Mouse (Mus musculus) urinary bladder, postnatal 14 days (tissue): ENCODE data around the gene Tnf.

Experiments
- DNase-seq: peaks from one replicate; pipeline ENCODE4 v3.0.0; 2021; ENCODE audit warnings: low spot score

The Tnf gene

GRCm38 (mm10) chr17:35172445-35173234 lies 29.2 kb downstream of the Tnf start:
- no peak for DNase-seq

GRCm38 (mm10) chr17:35168541-35169207 lies 33.1 kb downstream of the Tnf start:
- DNase-seq, result no peak

DNA sequence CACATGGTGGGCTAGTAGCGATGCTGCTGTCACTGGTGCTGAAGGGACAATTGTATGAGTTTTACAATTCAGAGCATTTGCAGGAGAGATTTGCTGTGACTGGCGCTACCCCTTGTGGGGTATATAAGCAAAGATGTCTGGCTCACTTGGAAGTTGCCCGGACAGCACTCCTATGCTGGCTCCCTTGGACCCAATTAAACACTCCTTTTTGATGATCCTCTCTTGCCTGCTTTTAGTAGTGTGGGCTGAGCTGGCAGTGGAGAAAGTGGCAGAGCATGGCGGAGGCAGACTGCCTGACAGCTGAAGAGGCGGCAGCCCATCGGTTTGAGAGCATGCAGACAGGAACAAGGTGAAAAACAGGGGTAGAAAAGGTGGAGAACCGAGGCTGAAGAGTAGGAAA lies 34.0 kb downstream of the Tnf start:
- DNase-seq, result no peak

- peak; percentile 78 for DNase-seq
Measured at GRCm38 (mm10) chr17:35166352-35167035, 35.3 kb downstream of the Tnf start.

- DNase-seq, result no peak
Measured at GRCm38 (mm10) chr17:35165451-35166155, 36.2 kb downstream of the Tnf start.

GRCm38 (mm10) chr17:35164568-35165450 lies 37.0 kb downstream of the Tnf start, which contains the start of gene Prrc2a:
Gene Prrc2a, minus strand, starts transcription at chr17:35164897.
- peak; percentile 98 for DNase-seq

DNA sequence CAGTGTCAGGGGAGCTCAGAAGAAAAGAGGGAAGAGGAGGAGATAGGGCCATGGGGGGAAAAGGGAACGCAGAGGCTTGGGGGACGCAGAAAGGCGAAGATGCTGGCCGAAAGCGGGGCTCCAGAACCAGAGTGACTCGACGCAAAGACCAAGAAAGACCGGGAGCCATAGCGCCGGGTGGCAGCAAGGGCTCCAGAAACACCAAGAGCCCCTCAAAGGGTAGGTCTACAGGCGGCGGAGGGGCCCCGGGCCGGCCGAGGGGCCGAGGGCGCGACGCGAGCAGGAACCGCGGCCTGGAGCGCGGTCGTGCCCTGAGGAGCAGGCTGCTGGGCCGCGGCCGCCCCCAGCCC lies 37.6 kb downstream of the Tnf start:
- no peak for DNase-seq

DNA sequence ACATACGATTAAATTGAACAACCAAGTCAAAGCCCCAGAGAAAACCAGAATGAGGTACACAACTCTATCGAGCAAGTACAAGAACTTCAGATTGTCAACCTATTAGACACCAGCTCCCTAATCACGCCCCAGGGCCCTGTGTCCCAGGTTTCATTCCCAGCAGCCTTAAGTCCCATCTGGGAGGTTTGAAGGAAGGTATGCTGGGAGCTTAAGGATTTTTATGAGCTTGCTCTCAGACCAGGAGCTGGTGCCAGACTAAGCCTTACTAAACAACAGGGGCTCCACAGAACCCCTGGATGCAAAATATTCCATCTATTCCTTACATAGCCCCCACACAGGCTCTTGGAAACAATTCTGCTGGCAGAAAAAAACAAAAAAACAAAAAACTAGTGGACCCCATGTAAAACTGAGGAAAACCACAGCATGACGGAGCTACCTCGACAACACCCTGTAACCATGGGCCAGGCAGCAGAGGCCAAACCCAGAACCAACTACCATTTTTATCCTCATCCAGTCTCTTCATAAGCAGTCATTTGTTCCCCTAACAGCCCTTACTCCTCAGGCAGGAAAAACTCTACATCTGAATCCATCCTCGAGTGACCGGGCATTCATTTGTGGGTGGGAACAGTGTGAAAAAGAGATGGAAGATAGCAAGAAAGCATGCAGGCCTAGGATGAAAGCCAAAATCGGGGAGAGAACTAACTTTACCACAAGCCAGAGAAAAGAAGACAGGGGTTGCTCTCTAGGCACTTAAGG lies 38.3 kb downstream of the Tnf start:
- no peak for DNase-seq

DNA sequence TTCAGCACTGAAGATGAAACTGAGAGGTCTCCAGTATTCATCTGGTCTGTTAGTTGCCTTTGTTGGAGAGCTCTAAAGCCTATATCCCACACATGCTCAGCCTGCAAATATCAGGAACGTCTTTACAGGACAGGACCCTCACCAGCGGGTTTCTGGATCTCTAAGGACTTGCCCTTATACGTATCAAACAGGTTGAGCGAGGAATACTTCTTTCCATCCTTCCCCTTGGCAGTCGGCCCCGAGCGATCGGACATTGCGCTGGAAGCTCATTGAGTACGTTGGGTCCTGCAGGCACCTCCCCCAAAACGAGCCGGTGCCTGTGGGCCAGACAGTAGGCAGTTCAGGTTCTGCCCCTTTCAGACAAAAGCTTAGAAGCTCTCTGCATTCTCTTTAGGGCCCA lies 39.1 kb downstream of the Tnf start:
- peak; percentile 69 for DNase-seq

- no peak for DNase-seq
Measured at GRCm38 (mm10) chr17:35162121-35162520, 39.7 kb downstream of the Tnf start.

- no peak for DNase-seq
Measured at GRCm38 (mm10) chr17:35161421-35161820, 40.4 kb downstream of the Tnf start.

DNA sequence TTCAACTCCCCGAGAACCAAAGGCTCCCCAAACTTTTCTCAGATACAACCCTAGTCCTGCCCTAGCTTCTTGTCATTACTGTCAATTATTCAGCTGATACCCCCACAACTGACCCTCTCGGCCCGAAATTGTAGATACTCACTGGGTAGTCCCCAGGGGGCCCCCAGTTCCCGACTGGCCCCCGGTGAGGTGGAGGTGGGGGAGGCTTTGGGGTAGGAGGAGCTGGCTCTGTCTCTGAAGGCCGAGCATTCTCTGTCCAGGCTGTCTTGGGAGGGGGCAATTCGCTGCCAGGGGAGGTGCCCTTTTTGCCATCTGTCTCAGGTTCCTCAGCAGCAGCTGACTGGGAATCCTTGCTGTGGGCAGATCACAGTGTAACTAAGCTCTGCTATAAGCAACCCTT lies 42.2 kb downstream of the Tnf start:
- no peak for DNase-seq

DNA sequence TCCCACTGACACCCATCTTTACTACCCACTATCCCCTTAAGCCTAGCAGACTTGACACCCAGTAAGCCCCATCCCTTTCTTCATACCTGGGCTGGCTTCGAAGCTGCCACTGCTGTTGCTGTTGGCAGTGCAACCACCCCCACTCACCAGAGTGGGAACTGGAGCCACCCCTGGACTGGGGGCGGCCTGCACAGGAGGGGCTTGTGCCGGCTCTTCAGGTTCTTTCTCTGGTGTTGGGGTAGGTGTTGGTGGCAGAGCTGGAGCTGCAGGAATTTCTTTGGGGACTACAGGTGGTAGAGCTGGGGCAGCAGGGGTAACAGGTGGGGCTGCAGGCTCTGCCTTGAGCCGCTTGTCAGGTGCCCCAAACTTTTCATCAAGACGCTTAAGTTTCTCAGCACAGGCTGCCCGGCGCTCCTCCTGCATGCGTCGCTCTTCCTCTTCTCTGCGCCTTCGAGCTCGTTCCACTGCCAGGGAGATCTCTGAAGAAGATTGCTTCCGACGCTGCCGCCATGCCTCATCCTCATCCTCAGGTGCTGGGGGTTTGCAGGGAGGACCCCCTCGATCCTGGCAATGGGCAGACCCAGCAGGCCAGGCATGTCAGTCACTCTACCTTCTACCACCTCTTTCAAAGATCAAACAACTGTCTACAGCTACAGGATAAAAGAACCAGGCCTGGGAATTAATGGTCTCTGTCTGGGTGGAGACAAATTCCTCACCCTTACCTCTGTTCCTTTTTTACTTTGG lies 42.8 kb downstream of the Tnf start:
- no peak for DNase-seq

- DNase-seq, result no peak
Measured at GRCm38 (mm10) chr17:35157661-35158175, 44.1 kb downstream of the Tnf start.

DNA sequence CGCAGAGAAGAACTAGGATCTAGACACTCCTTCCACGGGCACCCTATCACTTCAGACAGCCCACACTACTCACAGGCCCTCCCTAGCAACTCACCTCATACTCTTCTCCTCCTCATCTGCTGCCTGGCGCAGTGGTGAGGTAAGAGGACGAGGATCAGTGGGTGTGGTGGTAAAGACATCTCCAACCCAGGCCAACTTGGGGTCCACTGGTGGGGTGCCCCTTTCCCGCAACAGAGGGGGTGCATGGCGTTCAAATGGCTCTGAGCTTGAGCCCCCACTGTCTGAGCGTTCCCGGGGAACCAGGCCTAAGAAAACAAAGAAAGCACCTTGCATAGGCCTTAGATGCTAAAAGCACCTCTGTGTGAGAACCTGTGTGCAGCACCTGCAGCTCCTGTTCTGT lies 44.6 kb downstream of the Tnf start:
- no peak for DNase-seq

DNA sequence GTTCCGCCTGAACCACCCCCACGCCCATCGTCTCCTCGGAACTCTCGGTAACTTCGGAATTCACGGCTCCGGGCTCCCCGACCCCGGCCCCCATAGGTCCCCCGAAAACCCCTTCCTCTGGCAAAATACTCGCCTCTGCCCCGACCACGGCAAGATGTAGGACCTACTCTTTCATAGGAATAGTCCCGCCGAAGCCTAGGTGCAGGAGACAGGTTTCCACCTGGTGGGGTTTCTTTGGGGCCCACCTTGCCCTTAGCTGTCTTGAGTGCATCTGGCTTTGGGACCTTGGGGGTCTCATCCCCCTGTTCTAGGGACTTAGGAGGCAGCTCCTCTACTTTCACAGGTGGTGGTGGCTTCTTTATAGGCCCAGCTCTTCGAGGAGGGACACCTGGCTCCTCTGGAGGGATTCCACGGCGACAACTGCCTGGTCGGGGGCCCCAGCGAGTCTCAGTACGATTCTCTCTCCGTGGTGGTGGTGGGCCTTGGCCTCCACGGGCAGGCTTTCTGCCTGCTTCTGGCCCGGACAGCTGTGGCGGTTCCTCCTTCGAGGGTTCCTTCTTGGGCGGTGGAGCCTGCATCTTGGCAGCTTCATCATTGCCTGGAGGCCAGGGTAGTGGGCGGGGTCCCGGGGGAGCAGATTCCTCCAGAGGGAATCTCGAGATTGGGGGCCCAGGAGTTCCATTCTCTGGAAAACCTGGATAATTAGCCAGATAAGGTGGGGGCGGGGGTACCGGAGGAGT lies 45.2 kb downstream of the Tnf start:
- DNase-seq, result no peak

DNA sequence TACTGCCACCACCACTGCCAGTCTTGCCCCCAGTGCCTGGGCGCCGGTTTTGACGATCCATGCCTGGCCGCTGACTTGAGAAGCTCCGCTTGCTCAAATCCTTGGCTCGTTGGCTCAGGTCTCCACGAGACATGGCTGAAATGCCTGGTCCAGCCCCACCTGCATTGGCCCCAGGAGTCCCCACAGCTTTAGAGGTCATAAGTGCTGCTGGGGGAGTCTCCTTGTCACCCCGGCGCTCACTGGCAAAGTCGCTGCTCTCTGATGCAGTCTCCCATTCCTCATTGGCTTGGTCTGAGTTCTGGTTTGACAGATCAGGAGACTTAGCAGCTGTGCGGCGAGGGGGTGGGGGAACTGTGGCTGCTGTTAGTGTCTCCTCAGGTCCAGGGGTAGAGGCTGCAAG lies 46.4 kb downstream of the Tnf start:
- no peak for DNase-seq

GRCm38 (mm10) chr17:35154616-35155015 lies 47.2 kb downstream of the Tnf start:
- no peak for DNase-seq

DNA sequence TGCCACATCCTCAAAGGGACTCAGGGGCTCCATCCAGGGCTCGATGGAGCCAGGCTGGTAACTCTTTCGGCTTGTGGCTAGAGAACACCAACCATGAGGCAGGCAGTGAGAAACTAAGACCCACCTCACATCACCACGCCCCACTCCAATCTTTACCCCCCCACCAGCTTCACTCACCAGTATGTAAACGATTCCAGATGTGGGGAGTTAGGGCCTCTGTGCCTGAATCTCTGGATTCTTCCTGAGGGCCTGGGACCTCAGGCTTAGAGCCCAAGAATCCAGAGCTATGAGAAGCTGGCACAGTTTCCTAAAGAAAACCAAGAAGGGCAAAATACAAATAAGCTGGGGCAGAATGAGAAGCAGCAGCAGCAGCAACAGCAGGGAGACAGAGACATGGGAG lies 47.9 kb downstream of the Tnf start:
- no peak for DNase-seq
